Mouse (Mus musculus) right cerebral cortex, adult 2 months (tissue): Measurements from ENCODE around the gene Fads6.
A peak's percentile ranks its signal among the peaks of the same experiment; 100 is the strongest.

Source experiments
- DNase-seq, 2 experiments: peaks; one replicate each; pipeline ENCODE4 v3.0.0; 2021 to 2022; ENCODE audit warnings: low spot score in 2 of 2

The Fads6 gene

DNA sequence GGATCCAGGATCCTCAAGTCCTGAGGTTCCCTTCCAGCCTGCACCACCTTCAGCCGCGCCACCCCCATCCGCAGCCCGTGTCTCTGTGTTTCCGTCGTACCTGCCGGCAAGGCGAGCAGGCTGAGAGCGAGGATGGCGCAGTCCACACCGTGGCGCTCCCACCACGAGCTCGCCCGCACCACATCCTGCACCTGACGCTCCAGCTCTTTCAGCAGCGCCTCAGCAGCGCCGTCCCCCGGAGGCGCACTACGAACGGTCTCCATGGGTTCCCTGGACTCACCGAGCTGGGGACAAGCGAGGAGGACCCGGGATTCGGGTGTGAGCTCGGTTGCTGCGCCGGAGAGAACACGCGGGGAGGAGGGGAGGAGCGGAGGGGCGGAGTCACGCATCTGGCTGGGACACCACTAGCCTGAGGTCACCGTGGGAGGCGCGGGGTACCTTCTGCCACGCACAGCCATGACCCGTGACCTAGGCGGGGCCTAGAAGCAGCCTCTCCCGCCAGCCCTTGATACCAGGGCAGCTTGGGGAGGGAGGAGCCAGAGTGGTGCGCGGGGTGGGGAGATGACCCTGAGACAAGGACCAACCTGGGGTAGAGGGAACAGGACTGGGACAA is at the start of gene Fads6:
Gene Fads6 (minus strand): TSS at position 450 of the 613 bp plus-strand sequence.
- DNase-seq, result peak; percentile 68 to 72

DNA sequence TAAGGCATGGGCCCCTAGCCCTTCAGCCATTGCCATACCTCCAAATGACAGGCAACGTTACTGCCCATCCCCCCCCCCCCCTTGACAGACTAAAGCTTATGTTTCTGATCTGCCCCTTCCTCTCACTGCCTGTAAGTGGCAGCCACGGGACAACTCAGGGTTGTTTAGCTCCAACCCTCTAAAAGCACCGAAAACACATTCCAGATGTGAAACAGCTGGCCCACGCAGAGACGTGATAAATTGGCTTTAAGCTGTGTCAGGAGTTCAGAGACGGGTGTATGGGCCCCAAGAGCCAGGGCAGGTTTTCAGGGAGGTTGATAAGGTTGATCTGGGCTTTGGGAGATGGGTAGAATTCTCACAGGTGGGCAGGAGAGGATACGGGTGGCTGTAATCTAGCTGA is 48.1 kb upstream of the Fads6 start:
- no peak for DNase-seq

DNA sequence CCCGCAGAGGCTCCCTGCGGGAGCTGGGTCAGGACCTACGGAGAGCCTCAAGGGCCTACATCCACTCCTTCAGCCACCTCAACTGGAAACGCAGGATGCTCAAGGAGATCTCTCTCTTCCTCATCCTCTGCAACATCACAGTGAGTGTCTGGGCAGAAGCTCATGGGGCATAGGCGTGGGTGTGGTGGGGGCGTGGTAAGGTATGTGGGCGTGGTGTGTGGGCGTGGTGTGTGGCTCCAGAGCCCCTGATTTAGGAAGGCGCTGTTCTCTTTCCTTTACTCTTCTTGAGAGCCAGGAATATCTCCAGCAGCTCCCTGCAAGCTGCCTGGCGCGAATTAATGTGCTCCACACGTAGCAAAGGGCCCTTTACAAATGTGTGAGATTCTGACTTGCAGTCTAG is 47.5 kb upstream of the Fads6 start:
- no peak for DNase-seq

DNA sequence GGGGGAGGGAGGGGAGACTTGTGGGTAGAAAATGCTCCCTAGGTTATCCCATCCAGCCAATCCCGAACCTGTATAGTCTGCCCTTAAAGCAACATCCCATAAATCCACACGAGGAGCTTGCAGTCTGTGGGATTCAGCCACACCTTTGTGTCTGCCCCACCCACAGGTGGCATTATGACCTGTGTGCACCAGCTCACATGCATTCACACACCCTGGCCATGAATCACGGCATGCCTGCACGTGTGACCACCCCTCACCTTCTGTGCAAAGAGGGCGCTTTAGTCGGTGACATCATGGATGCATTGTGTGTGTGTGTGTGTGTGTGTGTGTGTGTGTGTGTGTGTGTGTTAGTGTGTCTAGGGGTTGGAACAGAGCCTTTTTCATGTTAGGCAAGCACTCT is 44.4 kb upstream of the Fads6 start:
- DNase-seq, result no peak

DNA sequence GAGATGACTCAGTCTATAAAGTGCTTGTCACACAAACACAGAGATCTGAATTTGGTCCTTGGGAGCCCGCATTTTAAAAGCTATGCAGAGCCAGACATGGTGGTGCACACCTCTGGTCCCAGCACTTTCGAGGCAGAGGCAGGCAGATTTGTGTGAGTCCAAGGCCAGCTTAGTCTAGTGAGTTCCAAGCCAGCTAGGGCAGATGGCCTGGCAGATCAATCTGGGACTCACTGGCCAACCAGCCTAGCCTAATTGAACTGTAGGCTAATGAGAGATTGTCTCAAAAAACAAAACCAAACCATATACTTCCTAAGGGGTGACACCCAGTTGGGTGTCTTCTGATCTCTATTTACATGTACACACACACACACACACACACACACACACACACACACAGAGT is 43.8 kb upstream of the Fads6 start:
- no peak for DNase-seq

DNA sequence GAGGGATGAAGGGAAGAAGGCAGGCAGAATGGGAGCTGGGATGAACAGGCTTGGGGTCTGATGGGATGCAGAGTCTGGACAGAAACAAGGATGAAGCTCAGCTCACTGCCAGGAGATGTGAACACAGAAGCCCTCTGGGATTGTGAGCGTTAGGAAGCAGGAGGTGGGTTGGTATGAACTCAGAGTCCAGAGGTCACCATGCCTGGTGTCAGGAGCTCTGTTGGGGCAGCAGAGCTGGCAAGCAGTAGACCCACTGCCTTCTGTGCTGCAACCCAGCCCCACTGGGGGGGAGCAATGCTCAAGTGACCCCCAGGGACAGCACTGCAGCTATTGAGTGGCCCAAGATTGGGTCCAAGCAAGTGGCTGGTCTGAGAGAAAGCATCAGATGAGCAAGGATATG is 40.4 kb upstream of the Fads6 start:
- no peak for DNase-seq

DNA sequence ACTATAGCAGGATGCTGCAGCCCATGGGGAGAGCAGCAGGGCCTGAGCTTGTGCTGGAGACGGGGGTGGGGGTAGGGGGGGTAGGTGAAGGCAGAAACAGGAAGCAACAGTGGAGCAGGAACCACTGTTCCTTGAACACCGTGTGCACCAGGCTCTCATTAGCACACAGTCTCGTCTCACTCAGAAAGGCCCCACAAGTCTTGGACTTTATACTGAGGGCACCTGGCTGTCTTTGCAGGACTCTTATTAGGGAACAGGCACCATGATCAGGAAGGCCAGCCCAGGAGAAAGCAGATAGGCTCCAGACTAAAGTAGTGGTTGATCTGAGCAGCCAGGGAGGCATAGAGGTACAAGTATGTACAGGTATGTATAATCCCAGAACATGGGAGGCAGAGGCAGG is 39.9 kb upstream of the Fads6 start:
- no peak for DNase-seq

DNA sequence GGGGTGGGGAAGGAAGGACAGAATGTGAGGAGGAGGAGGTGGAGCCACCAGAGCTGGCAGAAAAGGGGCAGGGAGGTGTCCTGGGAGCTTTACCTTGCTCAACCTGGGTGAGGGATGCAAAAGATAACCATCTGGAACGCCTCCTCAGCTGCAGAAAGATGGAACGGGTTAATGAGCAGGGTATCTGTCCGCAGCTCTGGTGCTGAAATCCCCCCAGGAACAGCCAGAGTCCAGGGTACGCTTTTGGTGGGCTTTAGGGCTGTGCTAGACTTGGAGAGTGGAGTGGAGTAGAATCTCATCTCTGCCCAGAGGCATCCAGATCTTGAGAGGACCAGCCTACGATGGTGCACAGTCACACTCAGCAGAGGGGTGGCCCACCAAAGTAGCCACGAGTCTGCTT is 38.7 kb upstream of the Fads6 start:
- no peak for DNase-seq

DNA sequence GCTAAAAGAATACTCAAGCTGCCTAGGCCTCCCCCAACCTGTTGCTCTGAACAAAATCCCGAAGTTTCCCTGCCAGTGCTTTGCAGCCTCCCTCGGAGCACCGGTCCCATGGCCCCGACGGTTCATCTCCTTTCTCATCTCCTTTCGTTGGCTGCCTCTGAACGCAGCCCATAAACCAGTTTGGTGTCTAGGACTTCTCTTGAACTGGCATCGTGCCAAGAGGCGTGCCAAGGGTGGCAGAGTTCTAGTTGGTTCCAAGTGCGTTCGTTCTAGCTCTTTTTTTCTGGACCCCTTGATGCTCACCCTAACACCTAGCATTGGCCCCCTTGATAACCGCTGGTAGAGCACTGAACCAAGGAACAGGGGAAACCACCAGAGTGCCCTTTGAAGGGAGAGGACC is 37.8 kb upstream of the Fads6 start:
- no peak for DNase-seq

DNA sequence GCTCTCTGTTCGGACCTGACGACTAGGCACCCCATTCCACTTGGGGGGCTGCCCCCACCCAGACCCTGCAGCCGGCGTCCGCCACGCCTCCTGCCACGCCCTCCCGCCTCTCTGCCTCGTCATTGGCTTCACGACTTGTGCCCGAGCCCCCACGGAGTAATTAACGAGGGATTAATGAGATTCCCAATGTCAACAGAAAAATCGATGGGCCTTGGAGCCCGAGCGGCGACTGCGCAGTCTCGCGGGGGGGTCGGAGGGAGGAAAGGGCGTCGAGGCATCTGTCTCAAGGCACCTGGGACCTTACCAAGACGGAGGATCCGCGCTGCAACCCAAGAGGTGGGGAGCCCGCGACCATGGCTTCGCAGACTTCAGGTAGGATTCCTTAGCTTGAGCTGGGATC is 37.1 kb upstream of the Fads6 start, which contains the start of gene Otop3:
Gene Otop3 (plus strand): TSS at position 201 of the 400 bp plus-strand sequence.
- DNase-seq, result no peak

DNA sequence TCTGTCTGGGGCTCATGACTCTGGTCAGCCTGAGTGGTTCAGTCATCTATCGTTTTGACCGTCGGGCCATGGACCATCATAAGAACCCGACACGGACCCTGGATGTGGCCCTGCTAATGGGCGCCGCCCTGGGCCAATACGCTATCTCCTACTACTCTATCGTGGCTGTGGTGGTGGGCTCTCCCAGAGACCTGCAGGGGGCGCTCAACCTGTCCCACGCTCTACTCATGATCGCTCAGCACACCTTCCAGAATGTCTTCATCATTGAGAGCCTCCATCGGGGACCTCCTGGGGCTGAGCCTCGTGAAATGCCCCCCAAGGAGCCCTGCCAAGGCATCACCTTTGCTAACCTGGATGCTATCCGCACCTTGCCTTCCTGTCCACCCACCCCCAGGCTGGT is 31.9 kb upstream of the Fads6 start:
- no peak for DNase-seq

DNA sequence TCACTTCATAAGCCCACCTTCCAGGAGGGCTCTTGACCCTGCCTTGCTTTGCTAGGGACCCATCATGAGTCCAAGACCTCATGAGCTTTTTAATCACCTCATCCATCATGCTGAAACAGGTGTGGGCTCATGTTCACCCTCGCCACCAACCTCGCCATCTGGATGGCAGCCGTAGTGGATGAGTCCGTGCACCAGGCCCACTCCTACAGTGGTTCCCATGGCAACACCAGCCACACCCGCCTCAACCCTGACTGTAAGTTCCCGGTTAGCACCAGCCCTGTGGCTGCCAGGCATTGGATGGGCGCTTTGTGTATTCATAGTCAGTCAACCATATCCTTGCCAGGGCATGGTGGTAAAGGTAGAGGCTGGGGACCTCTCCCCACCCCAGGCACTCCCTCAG is 29.3 kb upstream of the Fads6 start:
- DNase-seq, result peak; percentile 53 to 57

DNA sequence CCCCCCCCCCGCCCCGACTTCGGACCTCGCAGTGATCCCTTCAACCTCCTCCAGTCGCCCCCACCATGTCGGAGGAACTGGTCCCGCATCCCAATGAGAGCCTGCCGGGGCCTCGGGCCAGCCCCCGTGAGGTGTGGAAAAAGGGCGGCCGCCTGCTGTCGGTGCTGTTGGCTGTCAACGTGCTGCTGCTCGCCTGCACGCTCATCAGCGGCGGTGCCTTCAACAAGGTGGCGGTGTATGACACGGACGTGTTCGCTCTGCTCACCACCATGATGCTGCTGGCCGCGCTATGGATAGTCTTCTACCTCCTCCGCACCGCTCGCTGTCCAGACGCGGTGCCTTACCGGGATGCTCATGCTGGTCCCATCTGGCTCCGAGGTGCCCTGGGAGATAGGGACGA is 25.9 kb upstream of the Fads6 start:
- no peak for DNase-seq

DNA sequence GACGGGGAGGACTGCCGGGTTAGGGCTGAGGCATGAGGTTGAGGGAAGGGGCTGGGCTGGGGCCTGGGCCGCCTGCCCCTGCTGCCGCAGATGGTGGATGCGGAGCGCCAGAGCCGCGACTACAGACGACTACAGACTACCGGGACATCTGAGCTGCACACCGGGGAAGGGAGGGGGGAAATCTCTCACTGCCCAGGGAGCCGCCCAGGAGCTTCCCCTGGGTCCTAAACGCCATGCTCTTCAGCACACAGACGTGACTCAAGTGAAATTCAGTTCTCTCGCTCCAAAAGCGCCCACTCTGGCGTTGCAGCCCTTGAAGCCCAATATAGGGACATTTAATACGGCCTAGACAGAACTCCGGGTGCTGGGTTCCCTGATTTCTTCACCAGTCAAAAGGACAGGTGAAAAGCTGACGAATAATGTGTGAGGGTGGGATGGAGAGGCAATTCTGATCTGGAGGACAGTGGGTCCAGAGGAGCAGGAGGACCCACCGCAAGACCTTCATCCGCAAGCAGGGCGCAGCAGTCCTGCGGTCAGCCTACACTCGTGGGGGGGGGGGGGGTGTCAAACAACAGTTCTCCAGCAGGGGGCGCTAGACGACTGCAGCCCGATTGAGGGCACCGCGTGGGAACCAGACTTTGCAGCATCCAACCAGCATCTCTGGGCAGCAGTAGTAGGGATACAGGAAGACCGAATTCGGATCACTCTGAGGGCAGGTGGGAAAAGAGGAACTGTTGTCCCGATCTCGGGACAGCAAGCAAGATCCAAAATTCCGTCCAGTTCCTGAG is 24.6 kb upstream of the Fads6 start, which contains the start of gene Ush1g:
Gene Ush1g (minus strand): TSS at position 136 of the 788 bp plus-strand sequence.
- no peak for DNase-seq

DNA sequence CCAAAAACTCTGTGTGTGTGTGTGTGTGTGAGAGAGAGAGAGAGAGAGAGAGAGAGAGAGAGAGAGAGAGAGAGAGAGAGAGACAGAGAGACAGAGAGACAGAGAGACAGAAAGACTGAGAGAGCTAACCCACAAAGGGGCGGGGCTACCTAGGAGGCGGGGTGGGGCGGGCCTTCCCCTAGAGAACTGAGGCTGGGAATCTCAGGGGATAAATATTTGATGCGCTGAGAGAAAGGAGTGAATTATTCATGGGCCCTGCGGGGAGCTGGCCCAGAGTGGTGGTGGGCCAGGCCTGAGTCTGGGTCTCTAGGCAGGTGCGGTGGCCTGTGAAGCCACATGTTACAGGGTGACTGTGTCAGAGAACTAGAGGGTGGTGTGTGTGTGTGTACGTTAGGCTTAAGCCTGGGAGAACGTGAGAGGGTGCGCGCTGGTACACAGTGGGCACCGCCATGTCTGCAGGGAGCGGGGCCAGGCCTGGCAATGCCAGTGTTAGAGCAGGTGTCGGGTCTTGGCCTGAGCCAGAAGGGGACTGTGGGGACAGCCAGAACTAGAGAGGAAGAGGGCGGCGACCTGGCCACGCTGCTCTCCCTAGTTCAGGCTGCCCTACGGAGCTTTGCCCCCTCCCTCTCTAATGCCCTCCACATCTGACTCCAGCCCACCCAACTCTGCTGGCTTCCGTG is 22.4 kb upstream of the Fads6 start:
- no peak for DNase-seq

DNA sequence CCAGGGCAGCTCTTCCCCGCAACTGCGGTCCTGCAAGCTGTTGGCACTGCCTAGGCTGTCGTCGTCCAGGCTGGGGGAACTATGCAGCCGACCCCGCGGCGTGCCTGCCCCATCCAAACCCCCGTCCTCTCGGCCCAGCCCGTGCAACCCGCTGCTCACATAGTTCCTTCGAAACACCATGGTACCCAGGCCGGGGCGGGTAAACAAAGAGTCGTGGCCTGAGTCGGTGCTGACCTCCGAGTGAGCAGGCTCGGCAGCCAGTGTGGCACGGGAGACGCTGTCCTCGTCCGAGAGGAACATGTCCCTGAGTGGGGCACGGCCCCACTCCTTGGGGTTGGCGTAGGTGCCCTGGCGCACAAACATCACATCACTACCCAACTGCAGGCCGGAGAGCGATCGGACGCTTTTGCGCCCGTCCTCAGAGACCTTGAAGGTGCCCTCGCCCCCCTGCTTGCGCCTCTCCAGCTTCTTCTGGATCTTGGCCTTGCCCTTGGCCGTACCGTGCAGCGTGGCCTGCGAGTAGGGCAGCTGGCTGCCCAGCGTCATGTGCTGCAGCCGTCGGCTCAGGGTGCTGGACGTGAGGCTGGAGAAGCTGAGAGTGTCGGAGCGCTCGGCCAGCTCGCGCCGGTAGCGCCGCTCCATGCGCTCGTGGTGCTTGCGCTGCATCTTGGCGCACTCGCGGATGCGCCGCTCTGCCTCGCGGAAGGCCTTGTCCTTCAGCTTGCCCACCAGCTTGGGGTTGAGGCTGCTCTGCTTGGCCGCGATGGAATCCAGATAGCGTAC is 21.0 kb upstream of the Fads6 start:
- DNase-seq, result no peak

DNA sequence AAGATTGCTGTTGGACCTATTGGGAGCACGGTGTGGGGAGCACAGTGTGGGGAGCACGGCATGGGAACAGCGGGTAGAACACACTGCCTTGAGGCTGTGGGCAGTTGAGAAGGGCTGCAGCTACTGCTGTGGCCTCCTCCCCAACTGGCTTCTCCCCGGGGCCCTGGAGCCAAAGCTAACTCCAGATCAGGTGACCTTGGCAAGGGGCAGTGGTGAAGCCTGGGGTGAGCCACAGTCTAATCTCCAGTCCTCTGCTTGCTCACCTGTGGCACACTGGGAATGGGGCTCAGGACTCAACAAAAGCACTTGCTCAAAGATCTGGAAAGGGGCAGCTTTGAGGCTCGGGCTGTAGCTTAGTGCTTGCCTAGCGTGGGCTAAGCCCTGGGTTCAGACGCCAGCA is 19.7 kb upstream of the Fads6 start:
- DNase-seq, result no peak

DNA sequence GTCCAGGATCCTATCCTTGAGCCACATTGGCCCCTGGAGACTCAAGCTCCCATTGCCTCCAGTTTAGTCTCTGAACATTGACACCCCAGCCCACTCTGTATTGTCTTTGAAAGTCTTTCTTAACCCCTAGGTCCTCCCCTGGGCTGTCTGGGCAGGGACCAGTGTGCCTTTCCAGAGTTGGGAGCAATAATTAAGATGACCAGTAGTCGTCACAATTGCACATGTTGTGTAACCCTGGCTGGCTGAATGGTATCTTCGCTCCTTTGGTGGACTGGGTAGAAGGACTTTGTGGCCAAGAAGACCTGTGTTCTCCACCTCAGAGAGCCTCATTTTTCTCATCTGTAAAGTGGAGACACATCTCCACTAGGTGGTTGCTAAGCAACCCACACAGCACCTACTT is 16.8 kb upstream of the Fads6 start:
- no peak for DNase-seq

DNA sequence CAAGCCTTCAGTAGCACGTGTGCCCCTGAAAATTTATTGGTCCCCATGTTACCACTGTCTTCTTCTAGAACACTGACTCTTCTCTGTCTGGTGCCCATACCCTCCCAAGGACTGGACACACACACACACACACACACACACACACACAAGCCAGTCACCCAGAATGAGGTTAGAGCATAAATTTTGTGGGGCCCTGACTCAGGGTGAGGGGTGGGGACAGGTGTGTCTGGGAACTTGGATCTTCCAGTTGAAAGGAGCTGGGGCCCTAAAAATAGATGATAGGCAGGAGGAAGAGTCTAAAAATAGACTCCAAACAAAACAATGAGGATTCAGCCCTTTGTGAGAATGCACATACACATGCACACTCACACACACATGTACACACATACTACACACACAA is 11.3 kb upstream of the Fads6 start:
- no peak for DNase-seq

DNA sequence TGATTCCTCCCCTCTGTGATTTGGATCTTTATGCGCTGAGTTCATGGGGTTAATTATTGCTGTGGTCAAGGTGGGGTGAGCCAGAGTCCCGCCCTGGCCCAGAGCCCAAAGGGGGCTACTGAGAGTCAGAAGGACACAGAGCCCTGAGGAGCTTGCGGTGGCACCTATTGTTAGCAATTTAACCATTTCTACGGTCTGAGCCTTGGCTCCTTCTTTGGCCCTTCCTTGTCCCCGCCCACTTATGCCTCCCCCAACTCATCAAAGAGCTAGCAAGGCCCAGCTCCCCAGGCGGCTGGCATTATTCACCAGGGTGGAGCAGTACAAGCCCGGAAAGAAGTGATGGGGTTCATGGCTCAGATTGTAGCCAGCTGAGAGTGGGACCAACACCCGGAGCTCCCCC is 9.4 kb upstream of the Fads6 start, which contains the start of gene Otop2:
Gene Otop2 (plus strand): TSS at position 301 of the 400 bp plus-strand sequence.
- DNase-seq, result no peak

DNA sequence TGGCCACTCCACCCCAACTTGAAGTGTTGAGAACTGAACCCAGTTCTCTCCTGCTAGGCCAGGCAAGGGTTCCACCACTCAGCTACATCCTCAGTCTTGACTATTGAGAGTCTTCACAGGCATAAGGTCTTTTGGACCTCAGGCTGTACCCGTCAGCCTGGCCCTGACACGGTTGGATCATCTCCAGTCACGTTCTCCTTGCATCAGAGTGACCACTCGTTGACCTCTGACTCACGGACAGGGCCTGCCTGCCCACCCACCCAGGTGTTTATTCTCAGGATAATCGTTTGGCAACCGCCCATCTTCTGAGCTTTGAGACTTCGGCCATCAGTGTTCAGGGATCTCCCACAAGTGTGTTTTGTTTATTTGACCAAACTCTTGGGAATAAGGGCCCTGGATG is 5.7 kb upstream of the Fads6 start:
- DNase-seq, result no peak

DNA sequence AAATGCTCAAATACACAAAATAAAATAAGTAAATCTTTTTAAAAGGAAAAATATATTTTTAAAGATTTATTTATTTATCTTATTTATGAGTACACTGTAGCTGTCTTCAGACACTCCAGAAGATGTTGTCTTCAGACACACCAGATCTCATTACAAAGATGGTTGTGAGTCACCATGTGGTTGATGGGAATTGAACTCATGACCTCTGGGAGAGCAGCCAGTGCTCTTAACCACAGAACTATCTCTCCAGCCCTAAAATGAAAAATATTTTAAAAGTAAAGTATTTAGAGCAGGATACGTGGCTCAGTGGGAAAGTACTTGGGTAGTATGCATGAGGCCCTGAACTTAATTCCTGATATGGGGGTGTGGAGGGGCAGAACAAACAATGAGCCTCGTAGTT is 3.9 kb upstream of the Fads6 start:
- DNase-seq, result no peak
